Mouse (Mus musculus): ENCODE data around the gene Hsf2bp.

- TF ChIP-seq POLR2A (IDR thresholded peaks at IDR 0.05; ENCODE audit: borderline replicate concordance, low read depth, low read length) (no peak), CTCF (IDR thresholded peaks at IDR 0.05; ENCODE audit: low read depth, low read length) (no peak)
These were observed 12.2 kb upstream of the Hsf2bp start for GRCm38 (mm10) chr17:32048351-32048750.

Measured in bone marrow macrophage, adult 2 months (primary cell).